Mouse (Mus musculus): ENCODE measurements around the gene Adamts1. TPM values are rescaled to one million over a fixed set of nuclear protein-coding genes. Genes with fewer than 3 reads are reported as not detected.

The Adamts1 gene
- polyA plus RNA-seq, 2 experiments: 3.9 to 4.2 TPM

DNA sequence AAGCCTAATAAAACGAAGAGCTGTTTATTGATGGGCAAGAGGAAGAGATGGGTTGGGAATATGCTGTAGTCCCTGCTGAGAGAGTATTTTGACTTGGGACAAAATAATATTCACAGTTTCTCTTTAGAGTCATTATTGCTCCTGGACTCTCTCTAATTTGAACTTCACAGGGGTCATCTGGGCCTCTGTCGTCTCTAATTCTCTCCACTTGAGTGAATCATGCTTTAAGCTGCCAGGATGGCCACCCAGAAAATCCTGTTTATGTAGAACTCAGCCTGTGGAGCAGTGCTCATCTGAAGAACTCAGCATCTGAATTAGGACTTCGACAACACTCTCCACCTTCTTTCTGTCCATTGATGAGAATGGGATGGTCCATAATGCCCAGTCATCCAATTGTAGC, 30.6 kb downstream of the Adamts1 start:
- no peak overlapping the region for H3K4me3 ChIP-seq (ENCODE audit: insufficient read depth in 1 of 2, low read depth in 2 of 2, low read length in 2 of 2)
- no peaks in the 10 kb centered on the region for H3K36me3 ChIP-seq (replicated peaks; ENCODE audit: control insufficient read depth, insufficient read depth, low read depth)
- no peak overlapping the region for H3K27ac ChIP-seq
- 53% methylated on average over 3 of the region's 3 CpGs for WGBS (ENCODE audit: insufficient replicate concordance)
- ATAC-seq (ENCODE audit: insufficient read depth) (no peak), DNase-seq (ENCODE audit: low read depth in 3 of 3, low spot score in 3 of 3) (no peak)
- no peaks in the 10 kb centered on the region for H3K4me1 ChIP-seq (replicated peaks; ENCODE audit: control insufficient read depth in 2 of 2, insufficient read depth in 2 of 2, low read length in 1 of 2)
- no peaks in the 10 kb centered on the region for H3K27me3 ChIP-seq (ENCODE audit: control insufficient read depth, insufficient read depth, low read length)
- no peak overlapping the region for H3K9ac ChIP-seq (replicated peaks)
- TF ChIP-seq EP300 (IDR thresholded peaks at IDR 0.05; ENCODE audit: low read depth) (no peak), CTCF (IDR thresholded peaks at IDR 0.05; ENCODE audit: low read depth) (no peak)
- H3K9me3 ChIP-seq (ENCODE audit: control insufficient read depth, low read length): no peaks in the 10 kb centered on the region
- no peak overlapping the region for H3K4me2 ChIP-seq (ENCODE audit: low read depth)

DNA sequence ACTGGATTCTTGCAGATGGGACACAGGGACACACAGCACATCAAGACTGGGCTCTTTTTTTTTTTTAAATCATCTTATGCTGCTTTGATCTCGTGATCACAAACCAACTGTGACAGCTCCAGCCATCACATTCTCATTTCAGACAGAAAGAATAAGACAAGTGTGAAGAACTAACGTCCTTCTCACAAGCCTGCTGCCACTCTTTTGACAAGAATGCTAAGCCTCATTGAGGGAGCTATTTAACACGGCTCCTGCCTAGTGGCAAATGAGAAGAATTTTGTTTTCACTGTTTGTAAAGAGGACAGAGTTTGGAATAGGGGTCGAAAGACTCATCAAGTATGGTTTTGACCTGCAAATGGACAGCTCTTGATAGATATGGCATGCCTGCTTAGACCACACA, 35.6 kb downstream of the Adamts1 start:
- H3K27me3 ChIP-seq (ENCODE audit: control insufficient read depth, insufficient read depth, low read length): no peaks in the 10 kb centered on the region
- H3K9me3 ChIP-seq (ENCODE audit: control insufficient read depth, low read length): no peaks in the 10 kb centered on the region
- H3K36me3 ChIP-seq (replicated peaks; ENCODE audit: control insufficient read depth, insufficient read depth, low read depth): no peaks in the 10 kb centered on the region
- H3K9ac ChIP-seq (replicated peaks): no peak overlapping the region
- no peak overlapping the region for H3K27ac ChIP-seq
- DNase-seq (ENCODE audit: low read depth in 3 of 3, low spot score in 3 of 3) (no peak), ATAC-seq (ENCODE audit: insufficient read depth) (no peak)
- no peak overlapping the region for H3K4me3 ChIP-seq (ENCODE audit: insufficient read depth in 1 of 2, low read depth in 2 of 2, low read length in 2 of 2)
- TF ChIP-seq EP300 (IDR thresholded peaks at IDR 0.05; ENCODE audit: low read depth): no peak
- TF ChIP-seq CTCF (IDR thresholded peaks at IDR 0.05; ENCODE audit: low read depth): no peak
- H3K4me1 ChIP-seq (replicated peaks; ENCODE audit: control insufficient read depth in 2 of 2, insufficient read depth in 2 of 2, low read length in 1 of 2): no peaks in the 10 kb centered on the region
- 36% methylated on average over 4 of the region's 4 CpGs for WGBS (ENCODE audit: insufficient replicate concordance)
- no peak overlapping the region for H3K4me2 ChIP-seq (ENCODE audit: low read depth)

GRCm38 (mm10) chr16:85765697-85766096, 37.2 kb downstream of the Adamts1 start:
- Histone ChIP-seq H3K9ac (replicated peaks) (no peak overlapping the region), H3K27me3 (ENCODE audit: control insufficient read depth, insufficient read depth, low read length) (no peaks in the 10 kb centered on the region), H3K4me3 (ENCODE audit: insufficient read depth in 1 of 2, low read depth in 2 of 2, low read length in 2 of 2) (no peak overlapping the region), H3K4me1 (replicated peaks; ENCODE audit: control insufficient read depth in 2 of 2, insufficient read depth in 2 of 2, low read length in 1 of 2) (no peaks in the 10 kb centered on the region), H3K4me2 (ENCODE audit: low read depth) (no peak overlapping the region), H3K36me3 (replicated peaks; ENCODE audit: control insufficient read depth, insufficient read depth, low read depth) (no peaks in the 10 kb centered on the region), H3K9me3 (ENCODE audit: control insufficient read depth, low read length) (no peaks in the 10 kb centered on the region), H3K27ac (no peak overlapping the region)
- 56% methylated on average over 8 of the region's 8 CpGs for WGBS (ENCODE audit: insufficient replicate concordance)
- ATAC-seq (ENCODE audit: insufficient read depth) (no peak), DNase-seq (ENCODE audit: low read depth in 3 of 3, low spot score in 3 of 3) (no peak)
- TF ChIP-seq EP300 (IDR thresholded peaks at IDR 0.05; ENCODE audit: low read depth) (no peak), CTCF (IDR thresholded peaks at IDR 0.05; ENCODE audit: low read depth) (no peak)

- no peak overlapping the region for H3K27ac ChIP-seq
- no peak overlapping the region for H3K9ac ChIP-seq (replicated peaks)
- 77% methylated on average over 6 of the region's 6 CpGs for WGBS (ENCODE audit: insufficient replicate concordance)
- DNase-seq (ENCODE audit: low read depth in 3 of 3, low spot score in 3 of 3): no peak
- no peaks in the 10 kb centered on the region for H3K27me3 ChIP-seq (ENCODE audit: control insufficient read depth, insufficient read depth, low read length)
- no peak for TF ChIP-seq EP300 (IDR thresholded peaks at IDR 0.05; ENCODE audit: low read depth)
- TF ChIP-seq CTCF (IDR thresholded peaks at IDR 0.05; ENCODE audit: low read depth): no peak
- H3K4me3 ChIP-seq (ENCODE audit: insufficient read depth in 1 of 2, low read depth in 2 of 2, low read length in 2 of 2): no peak overlapping the region
- H3K4me1 ChIP-seq (replicated peaks; ENCODE audit: control insufficient read depth in 2 of 2, insufficient read depth in 2 of 2, low read length in 1 of 2): no peaks in the 10 kb centered on the region
- no peaks in the 10 kb centered on the region for H3K9me3 ChIP-seq (ENCODE audit: control insufficient read depth, low read length)
- no peaks in the 10 kb centered on the region for H3K36me3 ChIP-seq (replicated peaks; ENCODE audit: control insufficient read depth, insufficient read depth, low read depth)
- no peak for ATAC-seq (ENCODE audit: insufficient read depth)
- H3K4me2 ChIP-seq (ENCODE audit: low read depth): no peak overlapping the region
These were observed 37.7 kb downstream of the Adamts1 start for GRCm38 (mm10) chr16:85765167-85765566.

GRCm38 (mm10) chr16:85762052-85762665, 40.8 kb downstream of the Adamts1 start:
- Histone ChIP-seq H3K4me3 (ENCODE audit: insufficient read depth in 1 of 2, low read depth in 2 of 2, low read length in 2 of 2) (no peak overlapping the region), H3K4me2 (ENCODE audit: low read depth) (no peak overlapping the region), H3K9me3 (ENCODE audit: control insufficient read depth, low read length) (no peaks in the 10 kb centered on the region), H3K36me3 (replicated peaks; ENCODE audit: control insufficient read depth, insufficient read depth, low read depth) (no peaks in the 10 kb centered on the region), H3K9ac (replicated peaks) (no peak overlapping the region), H3K27me3 (ENCODE audit: control insufficient read depth, insufficient read depth, low read length) (no peaks in the 10 kb centered on the region), H3K4me1 (replicated peaks; ENCODE audit: control insufficient read depth in 2 of 2, insufficient read depth in 2 of 2, low read length in 1 of 2) (no peaks in the 10 kb centered on the region), H3K27ac (no peak overlapping the region)
- no peak for DNase-seq (ENCODE audit: low read depth in 3 of 3, low spot score in 3 of 3)
- WGBS (ENCODE audit: insufficient replicate concordance): 74% methylated on average over 10 of the region's 10 CpGs
- no peak for TF ChIP-seq EP300 (IDR thresholded peaks at IDR 0.05; ENCODE audit: low read depth)
- TF ChIP-seq CTCF (IDR thresholded peaks at IDR 0.05; ENCODE audit: low read depth): no peak
- ATAC-seq (ENCODE audit: insufficient read depth): no peak
